Mouse (Mus musculus) cortical plate, adult 2 months (tissue): ENCODE measurements at regions not wholly inside any gene's neighbourhood (a gene's known extent, or its start where the extent isn't known, plus 50 kb on each side); places are given as distances from the start of the nearest gene placed in this dataset.

Experiments
- H3K27ac ChIP-seq: fragments of 200-500 bp; 2 replicates; pipeline ENCODE4 v1.5.1; 2012; ENCODE audit warnings: low read length, control low read depth, inconsistent platforms; ENCODE audit not compliant: insufficient read depth
- H3K4me1 ChIP-seq: fragments of 200-500 bp; 2 replicates; pipeline ENCODE4 v1.6.1; 2011; ENCODE audit warnings: low read length; ENCODE audit not compliant: control insufficient read depth, insufficient read depth
- H3K4me3 ChIP-seq: fragments of 200-500 bp; 2 replicates; pipeline ENCODE4 v1.5.1; 2011; ENCODE audit warnings: mild to moderate bottlenecking, low read length, control low read depth; ENCODE audit not compliant: insufficient read depth
- CTCF ChIP-seq: fragments of 200-500 bp; IDR thresholded peaks from 2 replicates; pipeline ENCODE4 v1.5.1; 2011; ENCODE audit warnings: mild to moderate bottlenecking, control low read depth, low read length; ENCODE audit not compliant: insufficient read depth; ENCODE audit errors: extremely low read depth
- POLR2A ChIP-seq: fragments of 200-500 bp; IDR thresholded peaks from 2 replicates; pipeline ENCODE4 v1.6.1; 2011; ENCODE audit warnings: mild to moderate bottlenecking, low read length, control low read depth; ENCODE audit not compliant: insufficient read depth; ENCODE audit errors: extremely low read depth

DNA sequence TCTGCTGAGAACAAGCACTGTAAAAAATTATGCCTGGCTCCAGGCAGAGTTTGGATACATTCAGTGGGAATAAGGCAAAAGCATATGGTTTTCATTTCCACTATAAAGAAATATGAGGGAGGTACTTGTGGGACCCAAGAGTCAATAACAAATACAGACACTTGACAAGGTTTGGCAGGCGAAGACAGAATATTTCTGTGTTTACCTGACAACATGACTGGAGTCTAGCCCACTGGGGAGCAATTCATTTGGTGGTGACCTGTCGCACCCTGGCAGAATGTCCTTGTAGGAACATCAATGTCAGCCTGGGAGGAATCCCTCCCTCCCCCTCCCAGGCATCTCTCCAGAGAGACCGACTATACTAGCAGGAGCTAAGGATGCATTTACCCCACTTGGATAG, 276.8 kb downstream of the Maf start:
- TF ChIP-seq POLR2A, result no peak
- no peak for TF ChIP-seq CTCF

DNA sequence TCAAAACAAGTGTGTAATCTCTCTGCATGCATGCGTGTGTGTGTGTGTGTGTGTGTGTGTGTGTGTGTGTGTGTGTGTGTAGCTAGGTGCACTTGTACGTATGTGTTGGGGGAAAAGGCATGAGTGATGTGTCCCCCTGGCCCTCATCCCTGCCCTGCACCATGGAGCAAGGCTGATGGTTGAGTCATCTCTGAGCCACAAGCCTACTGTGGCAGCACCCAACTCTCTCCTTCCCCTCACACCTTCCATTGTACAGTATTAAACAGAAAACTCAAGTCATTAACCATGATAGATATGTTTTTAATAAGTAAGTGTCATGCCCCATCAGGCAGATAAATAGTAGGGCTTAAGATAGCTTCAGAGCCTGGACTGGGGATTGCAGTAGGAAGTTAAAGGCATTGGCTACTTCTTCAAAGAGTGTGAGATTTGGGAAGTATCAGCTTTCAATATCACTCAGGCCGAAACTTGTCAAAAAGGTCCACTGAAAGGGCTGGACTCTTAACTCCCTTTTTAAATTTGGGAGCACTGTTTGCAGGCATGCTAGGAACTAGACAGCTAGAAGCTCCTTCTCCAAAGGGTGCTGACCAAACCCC, 278.2 kb downstream of the Maf start:
- no peak for TF ChIP-seq POLR2A

More for the DNA sequence above, 276.8 kb downstream of the Maf start:
- no peaks in the 10 kb centered on the region for H3K4me1 ChIP-seq
- no peak overlapping the region for H3K27ac ChIP-seq
- no peak overlapping the region for H3K4me3 ChIP-seq

DNA sequence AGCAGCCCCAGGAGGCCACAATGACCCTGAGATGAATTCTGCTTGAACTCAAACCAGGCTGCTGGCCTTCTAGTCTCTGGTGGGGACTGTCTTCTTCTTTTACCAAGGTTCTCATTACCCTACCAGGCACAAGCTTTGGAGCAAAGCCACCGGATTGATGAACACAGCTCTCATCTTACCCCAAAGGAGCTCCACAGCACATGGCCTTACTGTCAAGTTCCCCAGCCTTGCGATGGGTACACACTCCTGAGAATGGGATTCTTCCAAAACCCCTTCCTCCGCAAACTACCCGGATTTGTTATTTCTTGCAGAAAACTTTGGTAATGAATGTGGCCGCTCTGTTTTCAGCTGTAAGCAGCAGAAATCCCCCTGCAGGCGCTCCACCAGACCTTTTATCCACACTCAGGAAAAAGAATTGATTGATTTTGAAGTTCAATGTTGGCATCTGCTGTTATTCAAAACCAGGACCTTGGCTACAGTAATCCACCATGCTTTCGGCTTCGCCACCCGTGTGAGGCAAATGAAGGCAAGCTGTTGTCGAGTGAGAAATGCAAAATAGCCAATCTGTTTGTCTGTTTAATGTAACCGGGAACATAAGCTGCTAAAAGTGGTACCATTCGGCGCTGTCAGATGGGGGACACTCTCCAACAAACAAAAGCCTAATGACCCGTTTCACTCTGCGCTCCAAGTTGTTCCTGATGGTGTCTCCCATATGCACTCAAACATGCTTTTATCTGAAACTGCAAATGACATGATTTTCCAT, 278.9 kb downstream of the Maf start:
- no peak overlapping the region for H3K27ac ChIP-seq
- TF ChIP-seq CTCF (no peak), POLR2A (no peak)
- H3K4me3 ChIP-seq, result no peak overlapping the region
- no peaks in the 10 kb centered on the region for H3K4me1 ChIP-seq

More for the DNA sequence above, 278.2 kb downstream of the Maf start:
- H3K27ac ChIP-seq, result no peak overlapping the region
- no peaks in the 10 kb centered on the region for H3K4me1 ChIP-seq
- H3K4me3 ChIP-seq, result no peak overlapping the region

DNA sequence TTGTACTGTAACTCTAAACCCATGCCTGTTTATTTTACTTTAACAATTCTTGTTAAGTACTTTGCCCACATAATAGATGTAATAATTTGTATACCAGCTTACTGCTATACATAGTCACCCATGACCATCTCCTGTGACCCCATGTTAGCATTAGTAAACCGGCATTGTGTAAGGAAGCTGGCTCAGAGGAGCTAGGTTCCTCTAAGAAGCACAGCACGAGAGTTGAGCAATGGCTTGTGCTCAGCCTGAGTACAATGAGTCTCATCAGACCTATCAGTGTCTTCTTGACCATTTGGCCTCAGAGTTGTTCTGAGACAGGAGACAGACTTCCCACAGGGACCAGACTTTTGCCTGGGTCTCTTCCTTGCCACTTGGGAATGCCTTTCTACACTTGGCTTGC, 279.6 kb downstream of the Maf start:
- H3K4me1 ChIP-seq, result no peaks in the 10 kb centered on the region
- no peak overlapping the region for H3K4me3 ChIP-seq
- no peak overlapping the region for H3K27ac ChIP-seq
- TF ChIP-seq CTCF (no peak), POLR2A (no peak)

DNA sequence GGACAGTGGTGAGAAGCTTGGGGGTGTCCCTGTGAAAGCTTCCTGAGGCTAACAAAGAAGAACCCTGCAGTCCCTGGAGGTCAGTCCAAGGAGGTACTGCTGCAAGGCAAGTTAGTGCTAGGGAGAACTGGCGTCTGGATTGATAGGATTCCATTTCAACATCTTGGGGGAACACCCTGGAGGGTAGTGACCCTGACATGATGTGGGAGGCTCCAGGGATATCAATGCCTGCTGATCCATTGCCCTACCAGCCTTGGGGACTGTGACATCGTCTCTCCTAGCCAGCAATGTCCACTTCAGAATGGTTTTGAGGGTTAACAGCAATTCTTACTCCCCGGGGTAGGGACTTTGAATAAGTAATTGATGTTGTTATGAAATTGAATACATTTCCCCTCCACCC, 280.1 kb downstream of the Maf start:
- Histone ChIP-seq H3K4me3 (no peak overlapping the region), H3K4me1 (no peaks in the 10 kb centered on the region), H3K27ac (no peak overlapping the region)
- TF ChIP-seq CTCF, result no peak
- TF ChIP-seq POLR2A, result no peak

DNA sequence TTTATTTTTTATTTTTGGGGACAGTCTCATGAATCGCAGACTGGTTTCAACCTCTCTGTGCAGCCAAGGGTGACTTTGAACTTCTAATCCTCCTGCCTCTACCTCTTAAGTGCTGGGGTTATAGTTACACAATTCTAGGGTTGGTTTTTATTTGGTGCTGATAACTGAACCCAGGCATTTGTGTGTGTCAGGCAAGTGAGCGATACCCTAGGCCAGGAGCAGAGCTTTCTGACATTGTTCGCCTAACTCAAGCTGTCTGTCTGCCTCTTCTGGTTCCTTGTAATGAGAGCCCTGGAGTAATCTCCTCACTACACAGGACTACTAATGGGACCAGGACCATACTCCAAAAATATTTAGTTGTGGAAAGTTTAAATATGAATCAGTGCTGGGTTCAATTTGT, 281.1 kb downstream of the Maf start:
- Histone ChIP-seq H3K4me3 (no peak overlapping the region), H3K4me1 (no peaks in the 10 kb centered on the region), H3K27ac (no peak overlapping the region)
- TF ChIP-seq POLR2A, result no peak
- no peak for TF ChIP-seq CTCF

DNA sequence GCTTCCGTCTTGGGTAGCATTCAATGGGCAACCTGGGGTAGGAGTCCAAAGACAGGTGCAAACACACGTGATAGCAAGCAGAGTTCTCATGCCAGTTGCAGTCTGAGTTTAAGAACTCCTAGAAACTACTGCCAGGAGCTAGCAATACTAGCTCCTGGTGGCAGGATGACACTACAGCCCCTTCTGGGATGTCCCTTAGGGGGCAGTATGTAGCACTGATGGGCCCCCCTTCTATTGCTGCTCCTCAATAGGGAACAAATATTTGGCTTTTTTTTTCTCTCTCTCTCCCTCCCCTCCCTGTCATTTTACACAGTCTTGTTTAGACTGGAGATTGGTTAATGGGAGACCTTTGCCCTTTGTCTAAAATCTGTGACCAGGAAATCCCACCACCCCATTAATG, 282.2 kb downstream of the Maf start:
- TF ChIP-seq CTCF (0 out of 2 replicates have a peak, but pooled peaks have one; percentile 5), POLR2A (no peak)
- no peaks in the 10 kb centered on the region for H3K4me1 ChIP-seq
- H3K4me3 ChIP-seq, result no peak overlapping the region
- H3K27ac ChIP-seq, result no peak overlapping the region

DNA sequence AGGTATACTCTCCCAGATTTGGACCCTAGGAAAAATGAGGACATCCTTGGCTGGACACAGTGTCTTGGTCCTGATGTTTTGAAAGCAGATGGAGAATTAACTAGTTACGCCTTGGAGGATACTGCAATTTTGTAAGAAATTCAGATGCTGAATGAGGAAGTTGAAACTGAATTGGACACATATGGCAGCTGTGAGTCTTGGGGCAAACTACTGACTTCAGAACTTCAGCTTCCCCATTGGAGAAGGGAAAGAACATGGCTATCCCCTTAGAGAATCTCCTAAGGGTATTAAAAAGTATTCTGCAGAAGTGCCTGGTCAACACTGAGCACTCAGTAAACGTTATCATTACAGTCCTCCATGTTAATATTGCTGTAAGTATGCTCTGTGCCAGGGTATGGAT, 283.9 kb downstream of the Maf start:
- no peak overlapping the region for H3K27ac ChIP-seq

DNA sequence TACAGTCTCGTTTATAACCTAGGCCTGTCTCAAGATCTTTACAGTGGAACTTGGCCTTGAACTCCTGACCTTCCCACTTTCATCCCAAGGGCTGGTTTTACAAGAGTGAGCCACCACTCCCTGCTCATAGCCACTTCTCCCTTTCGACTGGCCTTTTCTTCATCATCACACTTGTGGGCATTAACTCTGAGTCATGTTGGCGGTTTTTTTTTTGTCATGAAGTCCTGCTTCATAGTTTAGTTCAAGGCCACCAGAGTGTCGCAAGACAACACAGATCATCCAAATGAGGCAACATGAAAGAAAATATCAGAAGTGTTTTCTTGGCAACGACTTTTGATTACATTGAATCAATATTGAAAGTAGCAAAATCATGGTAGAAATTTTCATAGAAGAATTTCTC, 284.5 kb downstream of the Maf start:
- no peaks in the 10 kb centered on the region for H3K4me1 ChIP-seq
- TF ChIP-seq CTCF, result no peak
- TF ChIP-seq POLR2A, result no peak
- no peak overlapping the region for H3K27ac ChIP-seq
- H3K4me3 ChIP-seq, result no peak overlapping the region

More for the DNA sequence above, 283.9 kb downstream of the Maf start:
- TF ChIP-seq POLR2A, result no peak
- TF ChIP-seq CTCF, result no peak
- Histone ChIP-seq H3K4me3 (no peak overlapping the region), H3K4me1 (no peaks in the 10 kb centered on the region)

DNA sequence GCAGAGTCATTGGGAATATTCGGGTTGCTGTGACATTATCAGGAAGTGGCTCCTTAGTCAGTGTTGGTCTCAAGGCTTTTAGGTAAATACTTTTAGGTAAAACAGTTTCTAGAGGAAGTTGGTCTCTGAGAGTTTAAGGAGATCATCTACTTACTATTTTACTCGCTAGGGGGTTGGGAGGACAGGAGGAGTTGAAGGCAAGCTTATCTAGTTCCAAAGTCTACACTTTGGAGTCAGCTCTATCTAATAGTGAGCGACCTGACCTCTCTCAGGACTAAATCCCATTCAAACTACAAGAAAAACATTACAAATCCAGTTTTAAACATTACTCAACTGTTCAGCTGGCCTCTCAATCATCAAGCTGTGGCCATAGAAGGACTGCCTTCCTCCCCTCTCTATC, 287.1 kb downstream of the Maf start:
- H3K4me1 ChIP-seq, result no peaks in the 10 kb centered on the region
- H3K27ac ChIP-seq, result no peak overlapping the region
- no peak for TF ChIP-seq POLR2A
- no peak for TF ChIP-seq CTCF
- H3K4me3 ChIP-seq, result no peak overlapping the region

DNA sequence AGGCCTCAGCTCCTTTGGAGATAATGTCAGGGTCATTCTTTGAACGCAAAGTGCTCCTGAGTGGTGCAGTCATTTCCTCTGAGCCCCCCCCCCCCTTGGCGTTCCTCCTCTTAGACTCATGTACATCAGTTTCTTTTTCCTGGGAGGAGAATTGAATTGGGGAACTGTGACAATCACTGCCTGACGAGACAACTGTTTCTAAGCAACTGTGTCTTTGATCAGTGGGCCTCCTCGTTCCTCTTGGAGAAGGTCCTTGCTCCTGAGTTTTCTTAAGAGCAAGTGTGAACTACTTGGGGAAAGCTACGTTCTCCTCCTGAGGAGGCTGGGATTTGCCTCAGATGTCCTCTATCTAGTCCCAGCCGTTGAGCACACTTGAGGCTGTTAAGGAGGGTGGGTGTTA, 287.5 kb downstream of the Maf start:
- H3K4me3 ChIP-seq, result no peak overlapping the region
- H3K4me1 ChIP-seq, result no peaks in the 10 kb centered on the region
- no peak for TF ChIP-seq CTCF
- no peak for TF ChIP-seq POLR2A
- H3K27ac ChIP-seq, result no peak overlapping the region
